Mouse (Mus musculus): ENCODE measurements around the gene Cidec.

DNA sequence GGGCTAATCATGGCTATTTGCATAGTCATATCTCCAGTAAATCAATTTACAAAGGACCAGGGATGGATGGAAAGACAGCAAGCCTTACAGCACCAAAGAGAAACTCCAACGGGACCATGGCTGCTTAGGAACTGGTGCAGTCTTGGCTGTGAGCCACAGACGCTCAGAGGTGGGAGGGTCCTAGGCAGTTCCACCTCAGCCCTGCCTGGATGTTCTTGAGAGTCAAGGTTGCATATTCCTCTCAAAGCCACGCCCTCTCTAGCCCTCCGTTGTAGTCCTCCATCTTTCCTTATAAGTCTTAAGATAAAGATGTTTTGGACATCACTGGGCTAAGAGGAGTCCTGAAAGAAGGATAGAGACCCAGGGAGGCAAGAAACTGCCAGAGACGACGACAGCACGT, 28.5 kb upstream of the Cidec start:
- no peak for TF ChIP-seq POLR2A (IDR thresholded peaks at IDR 0.05; ENCODE audit: extremely low read depth, insufficient read depth, low read length)
- TF ChIP-seq CTCF (IDR thresholded peaks at IDR 0.05; ENCODE audit: low read depth, low read length), result no peak
